Mouse (Mus musculus): ENCODE results near the gene Clec16a.

- TF ChIP-seq CTCF (IDR thresholded peaks at IDR 0.05; ENCODE audit: borderline replicate concordance, control insufficient read depth, extremely low read depth, insufficient read depth, low read length, poor library complexity), result no peak
- TF ChIP-seq POLR2A (IDR thresholded peaks at IDR 0.05; ENCODE audit: control insufficient read depth, extremely low read depth, insufficient read depth, low read length, poor library complexity), result no peak
Measured at GRCm38 (mm10) chr16:10644731-10645130, 99.6 kb downstream of the Clec16a start.
